Comparison of ENCODE assay signal across 12 mouse cellular contexts in the genomic region with DNA sequence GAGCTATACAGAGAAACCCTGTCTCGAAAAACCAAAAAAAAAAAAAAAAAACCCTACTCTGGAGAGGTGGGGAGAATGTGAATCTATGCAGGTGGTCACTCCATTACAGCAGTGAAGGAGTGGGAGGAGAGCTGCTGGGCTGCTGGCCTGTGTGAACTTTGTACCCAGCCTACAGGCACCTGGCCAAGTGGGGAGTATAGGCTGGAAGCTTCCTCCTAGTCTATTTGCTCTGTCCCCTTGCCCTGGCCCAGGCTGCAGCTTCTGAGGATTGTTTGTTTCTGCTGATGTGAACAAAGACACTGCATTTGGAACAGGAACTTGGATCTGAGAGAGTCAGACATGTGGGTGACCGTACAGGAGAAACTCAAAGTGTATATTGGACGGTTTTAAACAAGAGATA. TPM values are rescaled to one million over a fixed set of nuclear protein-coding genes. Genes with fewer than 3 reads are reported as not detected.
DNase-seq lines count a peak whose midpoint lies in the region; ATAC-seq and TF ChIP-seq lines count a peak whose summit lies in the region.
"Had no signal": no experiment of that assay in that cellular context is flagged by ENCODE, and none has a peak within 500 bp of the region (broad histone marks: within the 10 kb centered on the region; RNA-seq: fewer than 3 reads in every experiment).

No protein-coding gene starts in this region.

- WGBS in midbrain, embryonic 11.5 days, result 68% methylated on average over 3 of the region's 3 CpGs
- 69% methylated on average over 3 of the region's 3 CpGs for WGBS in midbrain, embryonic 13.5 days
- 56% methylated on average over 3 of the region's 3 CpGs for WGBS in liver, embryonic 12.5 days (ENCODE audit: insufficient replicate concordance)
- 75% methylated on average over 3 of the region's 3 CpGs for WGBS in forebrain, embryonic 10.5 days

- H3K27ac ChIP-seq in midbrain, embryonic 11.5 days (ENCODE audit: low read depth, low read length), result no peak overlapping the region
- no peak overlapping the region for H3K27ac ChIP-seq in midbrain, embryonic 13.5 days
- 0 out of 2 replicates have a peak overlapping the region, but pooled peaks have one; percentile 26 for H3K27ac ChIP-seq in liver, embryonic 12.5 days
- H3K27ac ChIP-seq in testis, adult 2 months (ENCODE audit: control insufficient read depth, insufficient read depth, low read depth, low read length), result no peak overlapping the region
- H3K27ac ChIP-seq in forebrain, embryonic 10.5 days, result no peak overlapping the region
- H3K27ac ChIP-seq: embryonic facial prominence, embryonic 12.5 days; limb, embryonic 15.5 days had no signal

- H3K9ac ChIP-seq in midbrain, embryonic 11.5 days (ENCODE audit: low read length), result no peak overlapping the region
- H3K9ac ChIP-seq in midbrain, embryonic 13.5 days (replicated peaks), result no peak overlapping the region
- no peak overlapping the region for H3K9ac ChIP-seq in liver, embryonic 12.5 days
- H3K9ac ChIP-seq: embryonic facial prominence, embryonic 12.5 days; limb, embryonic 15.5 days had no signal

- no peak for TF ChIP-seq CTCF in testis, adult 2 months (IDR thresholded peaks at IDR 0.05; ENCODE audit: control insufficient read depth, insufficient read depth, insufficient replicate concordance, low read depth, low read length)

- H3K4me1 ChIP-seq in midbrain, embryonic 11.5 days (ENCODE audit: control insufficient read depth, insufficient read depth, low read length), result peaks cover 4% of the 10 kb centered on the region; the same call in 1 of the 2 replicates
- H3K4me1 ChIP-seq in midbrain, embryonic 13.5 days (replicated peaks), result peaks cover 20% of the 10 kb centered on the region
- H3K4me1 ChIP-seq in liver, embryonic 12.5 days, result peaks cover 33% of the 10 kb centered on the region
- peaks cover 4% of the 10 kb centered on the region for H3K4me1 ChIP-seq in testis, adult 2 months (ENCODE audit: control insufficient read depth, insufficient read depth, low read length)
- peaks cover 14% of the 10 kb centered on the region for H3K4me1 ChIP-seq in forebrain, embryonic 10.5 days

- H3K27me3 ChIP-seq in midbrain, embryonic 11.5 days (ENCODE audit: control insufficient read depth, insufficient read depth, low read length), result no peaks in the 10 kb centered on the region
- H3K27me3 ChIP-seq in midbrain, embryonic 13.5 days, result no peaks in the 10 kb centered on the region
- 0 out of 2 replicates have a peak, but pooled peaks cover under 1% of the 10 kb centered on the region for H3K27me3 ChIP-seq in liver, embryonic 12.5 days (replicated peaks)
- no peaks in the 10 kb centered on the region for H3K27me3 ChIP-seq in testis, adult 2 months (ENCODE audit: control insufficient read depth, insufficient read depth, low read length)
- no peaks in the 10 kb centered on the region for H3K27me3 ChIP-seq in forebrain, embryonic 10.5 days (ENCODE audit: poor library complexity, severe bottlenecking)
- H3K27me3 ChIP-seq: embryonic facial prominence, embryonic 12.5 days; limb, embryonic 15.5 days had no signal

- peak; percentile 14 for DNase-seq in midbrain, embryonic 11.5 days (ENCODE audit: low spot score, missing footprints)
- peak; percentile 92 for DNase-seq in kidney, adult 9 months
- DNase-seq in forebrain, embryonic 10.5 days (ENCODE audit: extremely low spot score, low spot score), result no peak
- DNase-seq: cerebellum, adult 11 months had no signal

- H3K4me3 ChIP-seq in midbrain, embryonic 11.5 days (ENCODE audit: low read depth, low read length), result no peak overlapping the region
- H3K4me3 ChIP-seq in midbrain, embryonic 13.5 days (replicated peaks), result no peak overlapping the region
- no peak overlapping the region for H3K4me3 ChIP-seq in liver, embryonic 12.5 days
- H3K4me3 ChIP-seq in testis, adult 2 months (ENCODE audit: control insufficient read depth, low read depth, low read length), result peak overlapping the region; percentile 28
- no peak overlapping the region for H3K4me3 ChIP-seq in forebrain, embryonic 10.5 days
- H3K4me3 ChIP-seq: embryonic facial prominence, embryonic 12.5 days; limb, embryonic 15.5 days had no signal

- TF ChIP-seq POLR2A in testis, adult 2 months (IDR thresholded peaks at IDR 0.05; ENCODE audit: control insufficient read depth, low read depth, low read length), result no peak

- no peaks in the 10 kb centered on the region for H3K9me3 ChIP-seq in midbrain, embryonic 11.5 days (ENCODE audit: control insufficient read depth, low read length)
- H3K9me3 ChIP-seq in midbrain, embryonic 13.5 days, result no peaks in the 10 kb centered on the region
- no peaks in the 10 kb centered on the region for H3K9me3 ChIP-seq in liver, embryonic 12.5 days (replicated peaks)
- H3K9me3 ChIP-seq in forebrain, embryonic 10.5 days, result no peaks in the 10 kb centered on the region
- H3K9me3 ChIP-seq: embryonic facial prominence, embryonic 12.5 days; limb, embryonic 15.5 days had no signal

- ATAC-seq in midbrain, embryonic 11.5 days (ENCODE audit: low FRiP score), result no peak
- ATAC-seq in midbrain, embryonic 13.5 days, result no peak
- no peak for ATAC-seq in liver, embryonic 12.5 days
- no peak for ATAC-seq in megakaryocyte progenitor cell, adult 5-6 weeks (replicated peaks; ENCODE audit: poor library complexity)

- no peaks in the 10 kb centered on the region for H3K36me3 ChIP-seq in midbrain, embryonic 11.5 days (ENCODE audit: control insufficient read depth, insufficient read depth, low read length)
- no peaks in the 10 kb centered on the region for H3K36me3 ChIP-seq in midbrain, embryonic 13.5 days
- no peaks in the 10 kb centered on the region; the same call in 1 of the 2 replicates for H3K36me3 ChIP-seq in liver, embryonic 12.5 days
- no peaks in the 10 kb centered on the region for H3K36me3 ChIP-seq in testis, adult 2 months (ENCODE audit: control insufficient read depth, insufficient read depth, low read length)
- 0 out of 2 replicates have a peak, but pooled peaks cover 4% of the 10 kb centered on the region for H3K36me3 ChIP-seq in forebrain, embryonic 10.5 days (replicated peaks)

- H3K4me2 ChIP-seq in midbrain, embryonic 11.5 days, result no peak overlapping the region
- H3K4me2 ChIP-seq in midbrain, embryonic 13.5 days (replicated peaks), result no peak overlapping the region
- no peak overlapping the region for H3K4me2 ChIP-seq in liver, embryonic 12.5 days
- H3K4me2 ChIP-seq: embryonic facial prominence, embryonic 12.5 days; limb, embryonic 15.5 days had no signal

RNA-seq across cellular contexts. Expression of gene Zfp444, which starts 2.6 kb away (rescaled TPM):
- polyA plus RNA-seq in midbrain, embryonic 11.5 days (2014; fragmentation: Nextera tagmentation; extraction: Ambion mirVana), result 69.4 and 72.2 TPM in 2 replicates
- 84.7 and 95.4 TPM in 2 replicates for polyA plus RNA-seq in midbrain, embryonic 13.5 days (2015; fragmentation: Nextera tagmentation; extraction: Ambion mirVana)
- 25.5 and 26.3 TPM in 2 replicates for polyA plus RNA-seq in liver, embryonic 12.5 days (2016; fragmentation: Nextera tagmentation; extraction: Ambion mirVana)
- 20.3 and 21.6 TPM in 2 replicates for polyA plus RNA-seq in testis, adult 2 months (2012; rRNA removed)
- polyA plus RNA-seq in forebrain, embryonic 10.5 days (2016; fragmentation: Nextera tagmentation; extraction: Ambion mirVana), result 69.8 and 78.2 TPM in 2 replicates
- 4.1 and 6.2 TPM in 2 replicates for total RNA-seq in megakaryocyte progenitor cell, adult 5-6 weeks (2015)
- total RNA-seq in megakaryocyte progenitor cell, adult 5-6 weeks (2017), result 16.4 and 20.9 TPM in 2 replicates

RNA-seq across cellular contexts. Expression of gene Zfp787, which starts 13.6 kb away (rescaled TPM):
- 13.5 and 14.7 TPM in 2 replicates for polyA plus RNA-seq in midbrain, embryonic 11.5 days (2014; fragmentation: Nextera tagmentation; extraction: Ambion mirVana)
- polyA plus RNA-seq in midbrain, embryonic 13.5 days (2015; fragmentation: Nextera tagmentation; extraction: Ambion mirVana), result 22.4 and 27.6 TPM in 2 replicates
- 17.3 and 18.0 TPM in 2 replicates for polyA plus RNA-seq in liver, embryonic 12.5 days (2016; fragmentation: Nextera tagmentation; extraction: Ambion mirVana)
- polyA plus RNA-seq in testis, adult 2 months (2012; rRNA removed), result 41.0 and 45.8 TPM in 2 replicates
- 23.7 and 24.4 TPM in 2 replicates for polyA plus RNA-seq in forebrain, embryonic 10.5 days (2016; fragmentation: Nextera tagmentation; extraction: Ambion mirVana)
- 14.3 and 17.8 TPM in 2 replicates for total RNA-seq in megakaryocyte progenitor cell, adult 5-6 weeks (2015)
- 20.4 and 24.8 TPM in 2 replicates for total RNA-seq in megakaryocyte progenitor cell, adult 5-6 weeks (2017)

RNA-seq across cellular contexts. Expression of gene Galp, which starts 27.5 kb away (rescaled TPM):
- not detected in 2 replicates for polyA plus RNA-seq in midbrain, embryonic 11.5 days (2014; fragmentation: Nextera tagmentation; extraction: Ambion mirVana)
- not detected in 2 replicates for polyA plus RNA-seq in midbrain, embryonic 13.5 days (2015; fragmentation: Nextera tagmentation; extraction: Ambion mirVana)
- not detected in 2 replicates for polyA plus RNA-seq in liver, embryonic 12.5 days (2016; fragmentation: Nextera tagmentation; extraction: Ambion mirVana)
- not detected in 2 replicates for polyA plus RNA-seq in testis, adult 2 months (2012; rRNA removed)
- polyA plus RNA-seq in forebrain, embryonic 10.5 days (2016; fragmentation: Nextera tagmentation; extraction: Ambion mirVana), result not detected in 2 replicates
- not detected in 2 replicates for total RNA-seq in megakaryocyte progenitor cell, adult 5-6 weeks (2015)
- not detected in 2 replicates for total RNA-seq in megakaryocyte progenitor cell, adult 5-6 weeks (2017)
- total RNA-seq: monocyte, adult 5-6 weeks had no signal
- polyA plus RNA-seq: embryonic facial prominence, embryonic 12.5 days; heart, embryonic 16.5 days; limb, embryonic 15.5 days had no signal

RNA-seq across cellular contexts. Expression of gene Zscan5b, which starts 52.7 kb away (rescaled TPM):
- polyA plus RNA-seq in midbrain, embryonic 11.5 days (2014; fragmentation: Nextera tagmentation; extraction: Ambion mirVana), result not detected in 2 replicates
- not detected in 2 replicates for polyA plus RNA-seq in midbrain, embryonic 13.5 days (2015; fragmentation: Nextera tagmentation; extraction: Ambion mirVana)
- polyA plus RNA-seq in liver, embryonic 12.5 days (2016; fragmentation: Nextera tagmentation; extraction: Ambion mirVana), result not detected in 2 replicates
- 2.5 and 2.6 TPM in 2 replicates for polyA plus RNA-seq in testis, adult 2 months (2012; rRNA removed)
- not detected in 2 replicates for polyA plus RNA-seq in forebrain, embryonic 10.5 days (2016; fragmentation: Nextera tagmentation; extraction: Ambion mirVana)
- total RNA-seq in megakaryocyte progenitor cell, adult 5-6 weeks (2015), result not detected in 2 replicates
- total RNA-seq in megakaryocyte progenitor cell, adult 5-6 weeks (2017), result not detected in 2 replicates
- total RNA-seq: monocyte, adult 5-6 weeks had no signal
- polyA plus RNA-seq: embryonic facial prominence, embryonic 12.5 days; heart, embryonic 16.5 days; limb, embryonic 15.5 days had no signal
